Mouse (Mus musculus) right cerebral cortex, postnatal 25 days (tissue): ENCODE data around the gene Prlr.

Source experiments
- DNase-seq: peaks from one replicate; pipeline ENCODE4 v3.0.0; 2022

Gene Prlr

GRCm38 (mm10) chr15:10332566-10332965, 155.5 kb downstream of the Prlr start:
- no peak for DNase-seq

GRCm38 (mm10) chr15:10338606-10339005, 161.6 kb downstream of the Prlr start:
- DNase-seq: no peak

- DNase-seq: no peak
Observed at GRCm38 (mm10) chr15:10347044-10347443, 170.0 kb downstream of the Prlr start.

GRCm38 (mm10) chr15:10358039-10358948, 181.3 kb downstream of the Prlr start, which contains the start of gene Agxt2:
Agxt2 (plus strand) TSS chr15:10358532.
- no peak for DNase-seq

GRCm38 (mm10) chr15:10366331-10366730, 189.3 kb downstream of the Prlr start:
- DNase-seq: no peak

GRCm38 (mm10) chr15:10375404-10375803, 198.4 kb downstream of the Prlr start:
- DNase-seq: no peak

GRCm38 (mm10) chr15:10378338-10378959, 201.4 kb downstream of the Prlr start:
- no peak for DNase-seq

- no peak for DNase-seq
Observed at GRCm38 (mm10) chr15:10379757-10380458, 202.9 kb downstream of the Prlr start.

GRCm38 (mm10) chr15:10387263-10387662, 210.2 kb downstream of the Prlr start:
- no peak for DNase-seq
